Mouse (Mus musculus): ENCODE measurements around the gene Prkca.

Prkca gene

DNA sequence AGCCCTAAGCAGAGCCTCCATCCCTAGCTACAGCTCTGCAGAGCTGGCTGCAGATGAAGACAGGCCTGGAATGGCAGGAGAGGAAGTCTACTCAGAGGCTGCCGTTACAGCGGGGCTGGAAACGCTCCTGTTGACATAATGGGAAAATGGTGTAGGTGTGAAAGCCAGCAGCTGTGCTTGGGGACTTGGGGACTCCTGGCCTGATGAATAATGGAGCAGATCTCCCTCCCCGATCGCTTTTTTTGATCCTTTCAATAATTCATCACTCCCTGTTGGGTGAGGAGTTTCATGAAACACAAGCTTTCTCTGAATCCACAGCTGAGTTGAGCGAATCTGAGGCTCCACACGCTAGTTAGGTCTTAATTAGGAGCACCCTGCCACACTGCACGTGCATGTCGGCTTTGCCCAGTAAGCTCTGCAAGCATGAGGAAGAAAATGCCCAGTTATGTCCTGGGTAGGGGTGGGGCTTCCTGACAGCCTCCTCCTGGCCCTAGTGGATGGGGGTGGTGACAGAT lies 425.9 kb downstream of the Prkca start:
- DNase-seq = no peak

DNA sequence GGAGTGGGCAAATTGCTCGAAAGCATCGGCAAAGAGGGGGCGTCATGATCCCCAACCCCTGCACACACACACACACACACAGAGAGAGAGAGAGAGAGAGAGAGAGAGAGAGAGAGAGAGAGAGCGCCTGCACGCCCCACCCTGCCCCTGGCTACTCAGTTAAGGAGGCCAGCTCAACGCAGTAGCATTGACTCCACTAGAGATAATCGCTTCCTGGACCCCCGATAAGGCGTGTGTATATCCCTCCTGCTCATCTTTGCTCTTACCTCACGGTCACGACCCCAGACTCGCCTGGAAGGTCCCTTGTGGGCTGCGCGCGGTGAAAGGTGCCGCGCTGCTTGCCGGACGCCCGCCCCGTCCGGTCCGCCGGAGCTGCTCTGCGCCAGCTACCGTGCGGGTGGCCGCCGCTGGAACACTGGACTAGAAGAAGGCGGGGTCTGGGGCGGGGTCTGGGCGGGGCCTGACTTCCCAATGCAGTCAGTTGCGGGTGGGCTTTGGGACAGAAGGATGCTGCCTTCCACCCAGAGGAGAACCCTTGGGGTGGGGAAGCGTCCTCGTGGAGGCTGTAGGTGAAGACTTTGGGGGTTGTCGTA lies 429.0 kb downstream of the Prkca start, which contains the start of gene Cacng5:
Gene Cacng5 (minus strand): TSS at position 422 of the 593 bp plus-strand sequence.
- DNase-seq = no peak

DNA sequence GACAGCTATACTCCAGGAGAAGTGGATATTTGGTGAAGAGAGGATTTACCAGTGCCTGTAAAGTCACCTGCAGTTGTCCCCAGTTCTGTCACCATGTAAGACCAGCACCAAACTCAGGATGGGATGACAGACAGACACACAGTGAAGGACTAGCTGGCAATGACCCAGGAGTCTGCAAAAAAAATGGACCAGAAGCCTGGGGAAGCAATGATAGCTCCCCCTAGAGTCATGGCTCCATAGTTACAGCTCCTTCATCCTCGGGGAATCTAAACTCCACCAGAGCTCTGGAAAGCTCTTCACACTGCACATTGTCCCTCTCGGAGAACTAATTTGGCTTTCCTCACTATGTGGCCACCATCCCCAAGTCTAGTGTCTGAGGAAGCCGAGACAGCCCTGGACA lies 430.4 kb downstream of the Prkca start:
- DNase-seq = no peak

DNA sequence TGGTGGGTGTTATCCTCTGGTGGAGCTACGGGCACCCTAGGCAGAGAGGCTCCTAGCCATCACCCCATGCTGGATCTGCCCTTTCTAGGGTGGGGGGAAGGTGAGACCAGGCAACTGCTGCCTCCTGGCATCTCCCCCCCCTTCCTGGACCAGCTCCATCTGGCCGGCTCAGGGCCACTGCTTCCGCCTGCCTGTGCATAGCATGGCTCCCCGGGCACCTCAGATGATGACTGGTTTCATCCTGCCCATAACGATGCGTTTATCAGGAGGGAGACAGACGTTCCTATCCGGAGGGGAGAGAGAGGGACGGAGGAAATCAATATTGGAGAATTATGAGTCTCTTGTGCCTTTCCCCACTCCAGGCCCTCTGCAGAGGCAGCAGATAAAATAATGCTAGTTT lies 438.4 kb downstream of the Prkca start:
- DNase-seq = peak in 1 of 2 experiments; percentile 28

DNA sequence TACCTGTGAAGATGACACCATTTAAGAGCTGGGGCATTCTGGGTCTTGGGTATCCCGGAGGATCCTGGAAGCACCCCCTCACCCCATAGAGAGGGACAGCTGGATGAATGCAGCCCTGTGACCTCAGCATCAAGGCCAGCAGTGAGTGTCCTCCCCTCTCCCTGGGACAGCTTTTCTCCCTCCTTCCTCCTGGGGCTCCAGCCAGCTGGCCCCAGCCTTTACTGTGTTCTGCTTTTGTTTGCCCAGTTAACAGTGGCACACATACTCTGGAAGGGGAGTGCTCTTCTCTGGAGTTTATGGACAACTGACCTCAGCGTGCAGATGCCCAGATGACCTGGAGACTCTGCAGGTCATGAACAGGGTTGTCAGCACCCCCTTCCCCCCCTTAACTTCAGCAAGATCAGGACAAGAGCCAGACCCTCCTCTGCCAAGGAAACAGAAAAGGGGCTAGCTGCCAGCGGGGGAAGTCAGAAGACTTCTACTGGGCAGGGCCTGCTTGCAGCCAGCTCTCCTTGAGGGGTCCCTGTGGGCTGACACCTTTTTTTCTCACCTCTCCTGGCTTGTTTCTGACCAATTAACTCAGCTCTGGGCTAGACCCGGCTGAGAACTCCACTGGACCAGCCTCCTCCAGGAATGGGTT lies 439.6 kb downstream of the Prkca start:
- peak in 1 of 2 experiments; percentile 10 for DNase-seq

DNA sequence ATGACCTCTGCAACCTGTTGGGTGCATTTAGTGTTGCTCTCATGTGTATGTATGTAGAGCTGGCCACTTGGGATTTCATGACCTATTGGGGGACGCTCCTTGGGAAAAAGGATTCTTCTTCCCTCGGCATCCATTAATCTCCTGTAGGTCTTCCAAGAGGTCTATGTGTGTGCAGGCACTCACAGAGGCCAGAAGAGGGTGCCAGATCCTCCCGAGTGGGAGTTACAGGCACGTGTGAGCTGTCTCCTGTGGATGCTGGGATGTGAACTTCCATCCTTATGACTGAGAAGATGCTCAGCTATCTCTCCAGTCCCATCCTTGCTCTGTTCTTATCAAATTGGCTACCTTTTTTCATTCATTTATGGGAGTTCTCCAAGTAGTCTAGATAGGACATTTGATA lies 443.3 kb downstream of the Prkca start:
- no peak for DNase-seq

DNA sequence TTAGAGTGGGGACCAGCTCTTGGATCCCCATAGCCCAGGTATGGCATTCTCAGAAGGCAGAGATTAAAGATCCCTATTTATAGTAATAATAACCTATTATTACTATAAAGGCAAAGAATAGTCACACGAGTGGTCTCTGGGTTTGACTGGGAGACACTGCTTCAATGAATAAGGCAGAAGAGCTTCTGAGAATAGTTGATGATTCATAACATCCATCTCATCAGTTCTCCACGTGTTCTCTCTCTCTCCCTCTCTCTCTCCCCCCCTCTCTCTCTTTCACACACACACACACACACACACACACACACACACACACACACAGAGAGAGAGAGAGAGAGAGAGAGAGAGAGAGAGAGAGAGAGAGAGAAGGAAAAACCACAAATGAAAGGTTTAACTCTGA lies 445.0 kb downstream of the Prkca start:
- no peak for DNase-seq

DNA sequence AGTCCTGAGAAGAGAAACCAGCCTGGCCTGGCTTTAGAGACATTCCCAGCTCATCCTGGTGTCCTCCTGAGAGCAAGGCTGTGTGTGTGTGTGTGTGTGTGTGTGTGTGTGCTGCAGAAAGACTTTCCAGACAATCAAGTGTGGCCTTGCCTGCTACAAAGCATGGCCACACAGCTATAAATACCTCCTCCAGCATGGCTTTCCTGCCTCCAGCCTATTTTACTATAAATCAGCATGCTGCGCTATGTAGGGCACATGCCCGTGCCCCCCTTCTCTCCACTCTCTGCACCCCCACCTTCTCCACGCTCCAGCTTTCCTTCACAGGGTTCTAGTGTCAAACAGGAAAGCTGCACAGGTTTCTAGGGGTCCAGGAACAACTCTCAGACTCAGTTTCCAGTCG lies 448.1 kb downstream of the Prkca start:
- no peak for DNase-seq

DNA sequence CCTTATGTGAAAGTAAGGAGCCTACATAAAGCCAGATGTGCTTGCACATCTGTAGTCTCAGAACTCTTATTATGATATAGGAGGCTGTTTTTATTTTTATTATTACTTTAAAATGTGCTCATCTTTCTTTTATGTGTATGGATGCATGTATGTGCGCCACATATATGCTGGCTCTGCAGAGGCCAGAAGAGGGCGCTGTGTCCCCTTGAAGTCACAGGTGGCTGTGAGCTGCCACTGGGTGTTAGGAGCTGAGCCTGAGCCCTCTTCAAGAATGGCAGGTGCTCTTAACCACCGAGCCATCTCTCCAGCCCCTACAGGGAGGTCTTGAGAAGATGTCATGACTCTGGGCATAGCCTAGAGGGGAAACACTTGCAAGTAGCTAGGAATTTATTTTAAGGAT lies 452.4 kb downstream of the Prkca start:
- DNase-seq = no peak

DNA sequence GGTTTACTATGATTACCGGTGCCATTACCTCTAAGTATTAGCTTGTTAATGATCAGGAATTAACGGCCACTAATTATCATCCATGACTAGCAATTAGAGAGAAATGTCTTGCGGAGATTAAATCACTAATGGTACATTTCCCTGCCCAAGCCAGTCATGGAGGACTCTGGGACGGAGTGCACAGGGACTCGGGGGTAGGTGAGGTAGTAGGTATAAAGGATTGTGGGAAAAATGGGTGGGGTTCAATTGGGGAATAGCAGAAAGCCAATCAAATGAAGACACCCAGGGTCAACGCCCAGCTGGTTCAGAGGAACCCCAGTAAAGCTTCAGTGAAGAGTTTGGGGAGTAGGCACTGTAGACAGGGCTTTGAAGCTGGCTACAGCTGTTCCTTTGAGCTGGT lies 456.4 kb downstream of the Prkca start:
- DNase-seq = no peak
